Mouse (Mus musculus): ENCODE measurements around the gene Plpp6. TPM values are rescaled to one million over a fixed set of nuclear protein-coding genes. Genes with fewer than 3 reads are reported as not detected.

Plpp6 gene
- polyA plus RNA-seq, 1 experiment: 29.7 TPM

- 3% methylated on average over 16 of the region's 16 CpGs for WGBS
- H3K27ac ChIP-seq (ENCODE audit: insufficient read depth, low read length): peak overlapping the region; percentile 94; the same call in 1 of the 2 replicates
- DNase-seq: no peak
- no peaks in the 10 kb centered on the region for H3K27me3 ChIP-seq (ENCODE audit: control insufficient read depth, insufficient read depth, low read length)
- H3K4me1 ChIP-seq (ENCODE audit: control insufficient read depth, insufficient read depth, low read length): peaks cover 4% of the 10 kb centered on the region; the same call in 1 of the 2 replicates
- peak overlapping the region; percentile 83 for H3K4me3 ChIP-seq (replicated peaks; ENCODE audit: insufficient read depth, low read depth, low read length)
- TF ChIP-seq POLR2A (IDR thresholded peaks at IDR 0.05; ENCODE audit: borderline replicate concordance, insufficient read depth, low read length) (no peak), CTCF (IDR thresholded peaks at IDR 0.05; ENCODE audit: borderline replicate concordance, insufficient read depth, low read depth, low read length) (no peak)
Measured at GRCm38 (mm10) chr19:28964552-28964903, 775 bp downstream of the Plpp6 start.

- DNase-seq: no peak
- no peaks in the 10 kb centered on the region for H3K27me3 ChIP-seq (ENCODE audit: control insufficient read depth, insufficient read depth, low read length)
- 30% methylated on average over 11 of the region's 11 CpGs for WGBS
- no peak for TF ChIP-seq POLR2A (IDR thresholded peaks at IDR 0.05; ENCODE audit: borderline replicate concordance, insufficient read depth, low read length)
- H3K27ac ChIP-seq (ENCODE audit: insufficient read depth, low read length): no peak within 1 kb of the TSS
- no peak within 1 kb of the TSS for H3K4me3 ChIP-seq (replicated peaks; ENCODE audit: insufficient read depth, low read depth, low read length)
- peaks cover 4% of the 10 kb centered on the region; the same call in 1 of the 2 replicates for H3K4me1 ChIP-seq (ENCODE audit: control insufficient read depth, insufficient read depth, low read length)
Measured at GRCm38 (mm10) chr19:28967652-28968051, 3.9 kb downstream of the Plpp6 start, which contains the start of gene 4430402I18Rik. 4430402I18Rik (minus strand) TSS chr19:28967800.

DNA sequence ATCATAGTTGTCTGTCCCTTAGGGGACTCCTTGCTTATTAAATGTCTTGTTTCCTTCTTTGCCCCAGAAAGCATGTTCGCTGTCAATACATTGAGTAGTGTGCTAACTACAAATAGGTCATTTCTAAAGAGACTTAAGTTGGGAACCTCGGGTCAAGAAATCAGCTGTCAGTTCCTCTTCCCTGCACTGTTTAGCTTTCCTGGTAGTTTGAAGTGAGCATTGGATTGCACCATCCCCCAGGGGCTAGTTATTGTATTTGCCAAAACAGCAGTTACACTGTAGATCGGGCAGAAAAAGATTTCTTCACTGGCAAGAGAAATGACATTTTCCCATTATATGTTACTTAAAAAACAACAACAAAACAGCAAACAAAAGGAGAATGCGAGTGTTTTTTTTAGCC lies 4.4 kb downstream of the Plpp6 start:
- WGBS: 56% methylated on average over 4 of the region's 4 CpGs
- no peak overlapping the region for H3K27ac ChIP-seq (ENCODE audit: insufficient read depth, low read length)

GRCm38 (mm10) chr19:28969231-28969630 lies 5.5 kb downstream of the Plpp6 start:
- Histone ChIP-seq H3K4me3 (replicated peaks; ENCODE audit: insufficient read depth, low read depth, low read length) (no peak overlapping the region), H3K27ac (ENCODE audit: insufficient read depth, low read length) (no peak overlapping the region), H3K27me3 (ENCODE audit: control insufficient read depth, insufficient read depth, low read length) (no peaks in the 10 kb centered on the region), H3K4me1 (ENCODE audit: control insufficient read depth, insufficient read depth, low read length) (peaks cover 4% of the 10 kb centered on the region; the same call in 1 of the 2 replicates)
- TF ChIP-seq CTCF (IDR thresholded peaks at IDR 0.05; ENCODE audit: borderline replicate concordance, insufficient read depth, low read depth, low read length) (no peak), POLR2A (IDR thresholded peaks at IDR 0.05; ENCODE audit: borderline replicate concordance, insufficient read depth, low read length) (no peak)
- 89% methylated on average over 5 of the region's 5 CpGs for WGBS
- no peak for DNase-seq

More for the DNA sequence above, 4.4 kb downstream of the Plpp6 start:
- DNase-seq: no peak
- TF ChIP-seq POLR2A (IDR thresholded peaks at IDR 0.05; ENCODE audit: borderline replicate concordance, insufficient read depth, low read length): no peak
- no peak for TF ChIP-seq CTCF (IDR thresholded peaks at IDR 0.05; ENCODE audit: borderline replicate concordance, insufficient read depth, low read depth, low read length)
- H3K4me3 ChIP-seq (replicated peaks; ENCODE audit: insufficient read depth, low read depth, low read length): no peak overlapping the region
- H3K27me3 ChIP-seq (ENCODE audit: control insufficient read depth, insufficient read depth, low read length): no peaks in the 10 kb centered on the region
- peaks cover 4% of the 10 kb centered on the region; the same call in 1 of the 2 replicates for H3K4me1 ChIP-seq (ENCODE audit: control insufficient read depth, insufficient read depth, low read length)

DNA sequence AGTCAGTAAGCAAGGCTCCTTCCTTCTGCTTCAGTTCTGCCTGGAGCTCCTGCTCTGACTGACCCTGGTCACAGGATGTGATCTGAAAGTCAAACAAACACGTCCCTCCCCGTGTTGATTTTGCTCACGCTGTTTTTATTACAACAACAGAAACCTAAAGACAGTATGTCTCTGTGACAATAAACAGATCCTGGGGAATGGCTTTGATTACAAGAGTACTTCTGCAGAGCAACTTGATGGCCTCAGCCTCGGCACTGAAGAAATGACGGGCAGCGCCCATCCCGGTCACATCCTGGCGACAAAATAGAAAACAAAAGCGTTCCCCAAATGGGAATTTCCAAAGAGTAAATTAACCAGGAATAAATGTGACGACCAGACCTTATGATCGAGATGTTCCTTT lies 6.5 kb downstream of the Plpp6 start:
- Histone ChIP-seq H3K4me1 (ENCODE audit: control insufficient read depth, insufficient read depth, low read length) (peaks cover 4% of the 10 kb centered on the region; the same call in 1 of the 2 replicates), H3K4me3 (replicated peaks; ENCODE audit: insufficient read depth, low read depth, low read length) (no peak overlapping the region), H3K27ac (ENCODE audit: insufficient read depth, low read length) (no peak overlapping the region), H3K27me3 (ENCODE audit: control insufficient read depth, insufficient read depth, low read length) (no peaks in the 10 kb centered on the region)
- TF ChIP-seq POLR2A (IDR thresholded peaks at IDR 0.05; ENCODE audit: borderline replicate concordance, insufficient read depth, low read length): no peak
- TF ChIP-seq CTCF (IDR thresholded peaks at IDR 0.05; ENCODE audit: borderline replicate concordance, insufficient read depth, low read depth, low read length): no peak
- 91% methylated on average over 11 of the region's 11 CpGs for WGBS
- no peak for DNase-seq

GRCm38 (mm10) chr19:28974862-28975611 lies 11.3 kb downstream of the Plpp6 start:
- TF ChIP-seq POLR2A (IDR thresholded peaks at IDR 0.05; ENCODE audit: borderline replicate concordance, insufficient read depth, low read length) (no peak), CTCF (IDR thresholded peaks at IDR 0.05; ENCODE audit: borderline replicate concordance, insufficient read depth, low read depth, low read length) (peak; percentile 51; the same call in 1 of the 2 replicates)
- Histone ChIP-seq H3K4me3 (replicated peaks; ENCODE audit: insufficient read depth, low read depth, low read length) (peak overlapping the region; percentile 57), H3K4me1 (ENCODE audit: control insufficient read depth, insufficient read depth, low read length) (no peaks in the 10 kb centered on the region), H3K27me3 (ENCODE audit: control insufficient read depth, insufficient read depth, low read length) (no peaks in the 10 kb centered on the region), H3K27ac (ENCODE audit: insufficient read depth, low read length) (no peak overlapping the region)
- WGBS: 9% methylated on average over 35 of the region's 35 CpGs
- peak; percentile 70 to 73 for DNase-seq

DNA sequence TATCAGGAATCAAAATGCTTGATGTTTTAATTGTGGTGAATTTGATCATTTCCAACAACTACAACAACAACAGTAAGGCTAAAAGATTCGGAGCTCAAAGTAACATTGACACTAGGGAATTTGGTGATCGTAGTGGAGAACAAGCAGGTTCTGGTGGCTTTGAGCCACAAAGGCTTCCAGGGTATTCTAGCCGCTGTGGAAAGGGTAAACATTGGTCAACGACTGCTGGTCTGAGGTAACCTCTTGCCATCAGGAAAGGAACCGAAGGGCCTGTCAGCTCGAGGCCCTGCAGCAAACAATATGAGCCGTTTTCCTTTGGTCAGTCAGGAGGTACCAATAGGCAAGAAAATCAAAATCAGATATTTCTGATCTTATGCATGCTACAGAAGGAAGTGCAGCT lies 18.9 kb downstream of the Plpp6 start:
- TF ChIP-seq POLR2A (IDR thresholded peaks at IDR 0.05; ENCODE audit: borderline replicate concordance, insufficient read depth, low read length) (no peak), CTCF (IDR thresholded peaks at IDR 0.05; ENCODE audit: borderline replicate concordance, insufficient read depth, low read depth, low read length) (no peak)
- H3K4me1 ChIP-seq (ENCODE audit: control insufficient read depth, insufficient read depth, low read length): no peaks in the 10 kb centered on the region
- no peaks in the 10 kb centered on the region; the same call in 1 of the 2 replicates for H3K27me3 ChIP-seq (ENCODE audit: control insufficient read depth, insufficient read depth, low read length)
- 85% methylated on average over 7 of the region's 7 CpGs for WGBS
- no peak overlapping the region for H3K4me3 ChIP-seq (replicated peaks; ENCODE audit: insufficient read depth, low read depth, low read length)
- no peak overlapping the region for H3K27ac ChIP-seq (ENCODE audit: insufficient read depth, low read length)
- no peak for DNase-seq

DNA sequence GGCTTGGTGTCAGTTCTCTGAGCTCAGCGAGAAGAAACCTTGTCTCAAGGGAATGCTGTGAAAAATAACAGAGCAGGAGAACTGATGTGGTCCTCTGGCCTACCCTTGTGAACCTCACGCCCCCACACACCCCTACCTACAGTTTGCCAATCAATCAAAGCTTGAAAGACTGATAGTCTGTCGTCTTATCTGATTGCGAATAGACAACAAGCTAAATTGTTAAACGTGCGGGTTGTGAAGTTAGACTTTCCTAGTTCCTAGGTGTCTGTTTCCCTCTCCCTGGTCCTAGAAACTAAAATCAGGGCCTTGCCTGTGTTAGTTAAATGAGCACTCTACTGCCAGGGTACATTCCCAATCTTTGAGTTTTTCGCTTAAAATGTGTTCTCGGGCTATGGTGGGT lies 25.8 kb downstream of the Plpp6 start:
- peaks cover 10% of the 10 kb centered on the region; the same call in 1 of the 2 replicates for H3K4me1 ChIP-seq (ENCODE audit: control insufficient read depth, insufficient read depth, low read length)
- TF ChIP-seq CTCF (IDR thresholded peaks at IDR 0.05; ENCODE audit: borderline replicate concordance, insufficient read depth, low read depth, low read length): no peak
- no peak for TF ChIP-seq POLR2A (IDR thresholded peaks at IDR 0.05; ENCODE audit: borderline replicate concordance, insufficient read depth, low read length)
- DNase-seq: no peak
- H3K27me3 ChIP-seq (ENCODE audit: control insufficient read depth, insufficient read depth, low read length): no peaks in the 10 kb centered on the region
- H3K27ac ChIP-seq (ENCODE audit: insufficient read depth, low read length): no peak overlapping the region
- 73% methylated on average over 8 of the region's 8 CpGs for WGBS
- no peak overlapping the region for H3K4me3 ChIP-seq (replicated peaks; ENCODE audit: insufficient read depth, low read depth, low read length)
